ENCODE assay signal across 9 mouse cellular contexts in genomic region chr4:141872977-141873376, GRCm38 (mm10). TPM values are rescaled to one million over a fixed set of nuclear protein-coding genes. Genes with fewer than 3 reads are reported as not detected.
A peak's percentile ranks its signal among the peaks of the same experiment; 100 is the strongest.
DNase-seq lines count a peak whose midpoint lies in the region; ATAC-seq and TF ChIP-seq lines count a peak whose summit lies in the region.
"Had no signal": no experiment of that assay in that cellular context is flagged by ENCODE, and none has a peak within 500 bp of the region (broad histone marks: within the 10 kb centered on the region; RNA-seq: fewer than 3 reads in every experiment).

No protein-coding gene starts in this region.

- no peaks in the 10 kb centered on the region for H3K9me3 ChIP-seq in forebrain, embryonic 10.5 days
- no peaks in the 10 kb centered on the region for H3K9me3 ChIP-seq in forebrain, embryonic 11.5 days (ENCODE audit: control insufficient read depth, low read length)
- H3K9me3 ChIP-seq in hindbrain, embryonic 13.5 days = no peaks in the 10 kb centered on the region

- TF ChIP-seq POLR2A in bone marrow macrophage, adult 2 months (IDR thresholded peaks at IDR 0.05; ENCODE audit: borderline replicate concordance, low read depth, low read length) = no peak

- H3K9ac ChIP-seq in forebrain, embryonic 11.5 days (ENCODE audit: low read length) = no peak overlapping the region
- H3K9ac ChIP-seq in hindbrain, embryonic 13.5 days = peak overlapping the region; percentile 92

- H3K4me2 ChIP-seq in forebrain, embryonic 11.5 days (ENCODE audit: low read depth, low read length, severe bottlenecking) = no peak overlapping the region
- peak overlapping the region; percentile 91 for H3K4me2 ChIP-seq in hindbrain, embryonic 13.5 days

- no peak for ATAC-seq in forebrain, embryonic 11.5 days (replicated peaks; ENCODE audit: low FRiP score)
- ATAC-seq in hindbrain, embryonic 13.5 days (ENCODE audit: low FRiP score) = no peak

- H3K4me3 ChIP-seq in forebrain, embryonic 10.5 days = peak overlapping the region; percentile 78; the same call in 1 of the 2 replicates
- no peak overlapping the region; the same call in 1 of the 2 replicates for H3K4me3 ChIP-seq in forebrain, embryonic 11.5 days (ENCODE audit: low read depth, low read length)
- H3K4me3 ChIP-seq in bone marrow macrophage, adult 2 months (ENCODE audit: insufficient read depth, low read length) = peak overlapping the region; percentile 77
- peak overlapping the region; percentile 75 for H3K4me3 ChIP-seq in hindbrain, embryonic 13.5 days

- no peak overlapping the region for H3K27ac ChIP-seq in forebrain, embryonic 10.5 days
- no peak overlapping the region for H3K27ac ChIP-seq in forebrain, embryonic 11.5 days (ENCODE audit: low read depth, low read length)
- peak overlapping the region; percentile 96 for H3K27ac ChIP-seq in bone marrow macrophage, adult 2 months (ENCODE audit: insufficient read depth, low read depth, low read length)
- H3K27ac ChIP-seq in hindbrain, embryonic 13.5 days = no peak overlapping the region

- H3K4me1 ChIP-seq in forebrain, embryonic 10.5 days = peaks cover 47% of the 10 kb centered on the region
- peaks cover 7% of the 10 kb centered on the region; the same call in 1 of the 2 replicates for H3K4me1 ChIP-seq in forebrain, embryonic 11.5 days (replicated peaks; ENCODE audit: control insufficient read depth, insufficient read depth, low read length)
- peaks cover 34% of the 10 kb centered on the region for H3K4me1 ChIP-seq in bone marrow macrophage, adult 2 months (ENCODE audit: control insufficient read depth, insufficient read depth, low read length)
- H3K4me1 ChIP-seq in hindbrain, embryonic 13.5 days (replicated peaks) = peaks cover 75% of the 10 kb centered on the region

- H3K36me3 ChIP-seq in forebrain, embryonic 10.5 days (replicated peaks) = no peaks in the 10 kb centered on the region; the same call in 1 of the 2 replicates
- no peaks in the 10 kb centered on the region for H3K36me3 ChIP-seq in forebrain, embryonic 11.5 days (ENCODE audit: control insufficient read depth, insufficient read depth, low read length)
- peaks cover 3% of the 10 kb centered on the region; the same call in 1 of the 2 replicates for H3K36me3 ChIP-seq in hindbrain, embryonic 13.5 days

- H3K27me3 ChIP-seq in forebrain, embryonic 10.5 days (ENCODE audit: poor library complexity, severe bottlenecking) = peaks cover 40% of the 10 kb centered on the region
- no peaks in the 10 kb centered on the region for H3K27me3 ChIP-seq in forebrain, embryonic 11.5 days (ENCODE audit: control insufficient read depth, insufficient read depth, low read length)
- H3K27me3 ChIP-seq in hindbrain, embryonic 13.5 days = no peaks in the 10 kb centered on the region

- no peak for DNase-seq in forebrain, embryonic 10.5 days (ENCODE audit: extremely low spot score, low spot score)
- no peak for DNase-seq in forebrain, embryonic 11.5 days (ENCODE audit: low spot score)
- DNase-seq in lung, postnatal 36 days = peak; percentile 54
- DNase-seq in urinary bladder, adult 2 months (ENCODE audit: low spot score) = no peak
- no peak for DNase-seq in cerebellum, adult 9-10 months
- no peak for DNase-seq in B cell, adult 2 months

- no peak for TF ChIP-seq CTCF in bone marrow macrophage, adult 2 months (IDR thresholded peaks at IDR 0.05; ENCODE audit: low read depth, low read length)

- WGBS in forebrain, embryonic 10.5 days = 85% methylated on average over 9 of the region's 9 CpGs
- WGBS in forebrain, embryonic 11.5 days = 80% methylated on average over 9 of the region's 9 CpGs
- 77% methylated on average over 9 of the region's 9 CpGs for WGBS in hindbrain, embryonic 13.5 days

RNA-seq across cellular contexts. Expression of gene Efhd2, which starts 1.7 kb away (rescaled TPM):
- 39.5 and 41.5 TPM in 2 replicates for polyA plus RNA-seq in forebrain, embryonic 10.5 days (2016; fragmentation: Nextera tagmentation; extraction: Ambion mirVana)
- polyA plus RNA-seq in forebrain, embryonic 11.5 days (2014; fragmentation: Nextera tagmentation; extraction: Ambion mirVana) = 43.4 and 45.3 TPM in 2 replicates
- polyA plus RNA-seq in bone marrow macrophage, adult 2 months (2012; ENCODE audit: insufficient read depth, insufficient read length, missing spikeins) = 491 and 499 TPM in 2 replicates
- 68.1 and 68.6 TPM in 2 replicates for polyA plus RNA-seq in hindbrain, embryonic 13.5 days (2015; fragmentation: Nextera tagmentation; extraction: Ambion mirVana)
- polyA plus RNA-seq in urinary bladder, adult 2 months (2012; rRNA removed) = 79.2 and 95.6 TPM in 2 replicates

RNA-seq across cellular contexts. Expression of gene Ctrc, which starts 26.8 kb away (rescaled TPM):
- polyA plus RNA-seq in forebrain, embryonic 10.5 days (2016; fragmentation: Nextera tagmentation; extraction: Ambion mirVana) = not detected in 2 replicates
- polyA plus RNA-seq in forebrain, embryonic 11.5 days (2014; fragmentation: Nextera tagmentation; extraction: Ambion mirVana) = not detected in 2 replicates
- not detected in 2 replicates for polyA plus RNA-seq in bone marrow macrophage, adult 2 months (2012; ENCODE audit: insufficient read depth, insufficient read length, missing spikeins)
- not detected in 2 replicates for polyA plus RNA-seq in hindbrain, embryonic 13.5 days (2015; fragmentation: Nextera tagmentation; extraction: Ambion mirVana)
- not detected in 2 replicates for polyA plus RNA-seq in urinary bladder, adult 2 months (2012; rRNA removed)
- polyA plus RNA-seq: C2C12 had no signal

RNA-seq across cellular contexts. Expression of gene Cela2a, which starts 47.0 kb away (rescaled TPM):
- polyA plus RNA-seq in forebrain, embryonic 10.5 days (2016; fragmentation: Nextera tagmentation; extraction: Ambion mirVana) = not detected in 2 replicates
- polyA plus RNA-seq in forebrain, embryonic 11.5 days (2014; fragmentation: Nextera tagmentation; extraction: Ambion mirVana) = not detected in 2 replicates
- not detected in 2 replicates for polyA plus RNA-seq in bone marrow macrophage, adult 2 months (2012; ENCODE audit: insufficient read depth, insufficient read length, missing spikeins)
- not detected in 2 replicates for polyA plus RNA-seq in hindbrain, embryonic 13.5 days (2015; fragmentation: Nextera tagmentation; extraction: Ambion mirVana)
- polyA plus RNA-seq in urinary bladder, adult 2 months (2012; rRNA removed) = 0.29 and 1.3 TPM in 2 replicates
- polyA plus RNA-seq: C2C12 had no signal
